Mouse (Mus musculus): ENCODE measurements around the gene Lrrtm3.

Gene Lrrtm3

GRCm38 (mm10) chr10:63899891-63900290, 190.2 kb downstream of the Lrrtm3 start:
- DNase-seq (ENCODE audit: low spot score in 2 of 2): no peak

DNA sequence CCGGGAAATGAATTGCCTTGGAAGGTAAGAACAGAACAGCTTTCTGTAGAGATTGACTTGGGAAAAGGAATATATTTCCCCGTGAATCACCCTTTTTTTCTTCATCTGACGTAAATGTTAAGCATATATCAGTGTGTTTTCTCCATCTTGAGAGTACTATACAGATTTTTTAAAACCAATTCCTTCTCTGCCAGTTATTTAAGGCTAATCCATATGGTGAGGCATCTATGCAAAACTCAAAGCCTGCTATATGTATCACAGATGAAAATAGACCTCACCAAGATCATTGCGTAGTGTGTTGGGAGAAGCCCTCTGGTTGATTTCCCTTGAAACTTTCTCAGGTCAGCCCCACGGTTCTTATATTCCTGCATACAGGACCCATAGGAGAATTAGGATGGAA, 195.5 kb downstream of the Lrrtm3 start:
- DNase-seq (ENCODE audit: low spot score in 2 of 2): no peak

- DNase-seq (ENCODE audit: low spot score in 2 of 2): no peak
Measured at GRCm38 (mm10) chr10:63886449-63887088, 203.5 kb downstream of the Lrrtm3 start.

DNA sequence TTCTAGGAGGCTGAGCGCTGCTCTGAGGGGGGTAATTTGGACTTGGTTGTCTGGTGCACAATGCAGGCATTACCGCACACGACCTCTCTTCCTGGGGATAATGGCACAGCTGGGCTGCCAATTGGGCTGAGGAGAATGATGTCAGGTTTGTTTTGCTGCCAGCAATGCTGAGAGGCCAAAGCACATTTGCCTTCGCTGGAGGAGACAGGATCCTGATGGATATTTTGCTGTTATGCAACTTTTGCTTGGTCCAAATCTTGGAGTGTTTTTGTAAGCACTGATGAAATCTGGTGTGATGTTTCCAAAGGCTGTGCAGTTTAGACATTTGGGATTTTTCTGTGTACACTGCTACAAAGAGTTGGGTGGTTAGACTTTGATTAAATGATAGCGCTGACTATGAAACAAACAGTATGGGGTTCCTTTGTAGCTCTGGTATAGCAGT, 209.6 kb downstream of the Lrrtm3 start:
- peak in 1 of 2 experiments; percentile 11 for DNase-seq (ENCODE audit: low spot score in 2 of 2)

Data from cerebellum, postnatal 4 days (tissue).